Mouse (Mus musculus): ENCODE measurements around the gene Tmem33. TPM values are rescaled to one million over a fixed set of nuclear protein-coding genes. Genes with fewer than 3 reads are reported as not detected.

Gene Tmem33
- polyA plus RNA-seq, 1 experiment = 76.5 TPM

DNA sequence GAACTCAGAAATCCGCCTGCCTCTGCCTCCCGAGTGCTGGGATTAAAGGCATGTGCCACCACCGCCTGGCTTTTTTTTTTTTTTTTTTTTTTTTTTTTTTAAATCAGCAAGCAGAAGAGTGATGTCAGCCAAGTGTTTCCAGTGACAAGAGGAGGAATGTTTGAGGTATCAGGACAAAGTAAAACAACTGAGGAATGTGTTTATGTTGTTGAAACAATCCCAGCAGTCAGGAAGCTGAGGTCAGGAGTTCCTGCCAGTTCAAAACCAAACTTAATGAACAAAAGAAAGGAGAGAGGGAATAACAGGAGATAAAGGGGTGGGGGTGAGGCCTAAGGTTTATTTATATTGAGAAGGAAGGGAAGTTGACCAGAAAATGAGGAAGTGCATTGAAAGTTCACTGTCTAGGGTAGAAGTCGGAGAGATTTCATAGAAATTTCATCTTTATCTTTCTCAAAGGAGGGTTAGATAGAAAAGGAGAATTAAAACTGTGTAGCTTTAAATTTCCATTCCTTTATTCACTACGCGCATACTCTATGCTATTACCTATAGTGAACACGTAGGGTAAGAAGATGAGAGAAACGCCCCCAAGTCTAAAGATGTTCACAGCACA lies 41.5 kb downstream of the Tmem33 start:
- Histone ChIP-seq H3K9ac (ENCODE audit: low read depth, poor library complexity, severe bottlenecking) (no peak overlapping the region), H3K4me1 (ENCODE audit: control insufficient read depth, insufficient read depth, low read length) (peaks cover 2% of the 10 kb centered on the region), H3K36me3 (ENCODE audit: control insufficient read depth, insufficient read depth, low read length, poor library complexity, severe bottlenecking) (no peaks in the 10 kb centered on the region), H3K27me3 (ENCODE audit: control insufficient read depth, insufficient read depth, low read length, poor library complexity, severe bottlenecking) (no peaks in the 10 kb centered on the region), H3K27ac (ENCODE audit: insufficient read depth, low read length) (peak overlapping the region; percentile 36; the same call in 1 of the 2 replicates), H3K4me3 (ENCODE audit: low read depth, low read length) (no peak overlapping the region), H3K9me3 (replicated peaks; ENCODE audit: control insufficient read depth, insufficient read depth, low read length, poor library complexity, severe bottlenecking) (no peaks in the 10 kb centered on the region)
- TF ChIP-seq CTCF (IDR thresholded peaks at IDR 0.05; ENCODE audit: low read depth, low read length) = no peak
- no peak for TF ChIP-seq EP300 (IDR thresholded peaks at IDR 0.05; ENCODE audit: insufficient read depth, low read depth, low read length)
- no peak for TF ChIP-seq POLR2A (IDR thresholded peaks at IDR 0.05; ENCODE audit: insufficient read depth, low read length)

DNA sequence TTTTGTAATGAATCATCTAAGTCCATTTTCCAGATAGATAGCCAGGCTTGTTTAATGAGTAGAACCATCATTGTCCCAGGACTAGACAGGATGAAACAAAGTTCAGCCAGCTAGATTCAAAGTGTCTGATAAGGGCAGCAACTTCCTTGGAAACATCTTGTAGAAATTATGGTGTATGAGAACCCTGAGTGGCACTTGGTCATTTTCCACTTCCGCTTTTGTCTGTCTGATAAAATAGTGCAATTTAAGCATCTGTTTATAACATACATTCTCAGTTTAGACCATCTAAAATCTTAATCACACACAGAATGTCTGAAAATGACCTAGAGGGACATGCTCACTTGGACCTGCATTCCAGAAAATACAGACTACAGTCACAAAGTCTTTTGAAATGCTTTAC lies 43.5 kb downstream of the Tmem33 start:
- Histone ChIP-seq H3K27me3 (ENCODE audit: control insufficient read depth, insufficient read depth, low read length, poor library complexity, severe bottlenecking) (no peaks in the 10 kb centered on the region), H3K36me3 (ENCODE audit: control insufficient read depth, insufficient read depth, low read length, poor library complexity, severe bottlenecking) (no peaks in the 10 kb centered on the region), H3K4me1 (ENCODE audit: control insufficient read depth, insufficient read depth, low read length) (peaks cover 2% of the 10 kb centered on the region), H3K9ac (ENCODE audit: low read depth, poor library complexity, severe bottlenecking) (no peak overlapping the region), H3K9me3 (replicated peaks; ENCODE audit: control insufficient read depth, insufficient read depth, low read length, poor library complexity, severe bottlenecking) (no peaks in the 10 kb centered on the region), H3K4me3 (ENCODE audit: low read depth, low read length) (no peak overlapping the region), H3K27ac (ENCODE audit: insufficient read depth, low read length) (no peak overlapping the region)
- no peak for TF ChIP-seq POLR2A (IDR thresholded peaks at IDR 0.05; ENCODE audit: insufficient read depth, low read length)
- TF ChIP-seq EP300 (IDR thresholded peaks at IDR 0.05; ENCODE audit: insufficient read depth, low read depth, low read length) = no peak

DNA sequence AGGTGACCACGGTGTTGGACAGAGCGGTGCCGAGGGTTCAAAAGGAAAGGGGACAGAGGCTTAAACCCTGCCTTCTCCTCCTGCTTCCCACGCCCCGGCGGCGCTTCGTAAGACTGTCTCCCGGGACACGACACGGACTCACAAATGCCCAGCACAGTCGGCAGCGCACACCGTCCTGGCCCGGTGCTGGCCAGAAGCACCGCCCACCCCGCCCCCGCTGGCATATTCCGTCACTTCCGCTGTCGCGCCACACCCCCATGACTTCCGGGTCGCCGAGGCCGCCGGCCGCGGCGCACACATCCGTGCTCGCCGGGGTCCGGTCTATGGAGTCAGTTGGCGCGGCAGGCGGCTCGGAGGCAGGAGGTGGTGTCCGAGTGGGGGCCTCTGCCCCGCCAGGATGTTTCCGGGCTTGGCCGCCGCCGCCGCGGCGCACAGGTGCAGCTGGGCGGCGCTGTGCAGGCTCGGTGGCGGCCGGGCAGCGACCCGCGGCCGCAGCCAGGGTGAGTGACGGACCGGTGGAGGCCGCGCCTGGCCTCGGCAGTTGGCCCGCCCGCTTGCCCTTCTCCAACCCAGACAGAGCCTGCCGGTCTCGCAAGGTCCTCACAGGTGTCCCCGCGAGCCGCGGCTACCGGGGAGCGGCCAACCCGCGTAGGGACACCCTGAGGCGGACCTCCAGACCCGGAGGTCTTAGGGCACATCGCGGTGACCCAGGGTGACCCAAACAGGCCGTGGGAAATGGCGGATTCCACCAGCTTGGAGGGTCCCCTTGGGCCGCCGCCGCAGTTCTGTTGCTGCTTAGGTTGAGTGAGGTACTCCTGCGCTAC lies 46.5 kb downstream of the Tmem33 start, which contains the start of gene Slc30a9:
Gene Slc30a9 (plus strand): TSS at position 258 of the 824 bp plus-strand sequence.
- no peaks in the 10 kb centered on the region for H3K9me3 ChIP-seq (replicated peaks; ENCODE audit: control insufficient read depth, insufficient read depth, low read length, poor library complexity, severe bottlenecking)
- H3K9ac ChIP-seq (ENCODE audit: low read depth, poor library complexity, severe bottlenecking) = peak within 1 kb of the TSS; percentile 94
- peaks cover 1% of the 10 kb centered on the region for H3K4me1 ChIP-seq (ENCODE audit: control insufficient read depth, insufficient read depth, low read length)
- TF ChIP-seq EP300 (IDR thresholded peaks at IDR 0.05; ENCODE audit: insufficient read depth, low read depth, low read length) (0 out of 2 replicates have a peak, but pooled peaks have one; percentile 10), POLR2A (IDR thresholded peaks at IDR 0.05; ENCODE audit: insufficient read depth, low read length) (peak; percentile 96), CTCF (IDR thresholded peaks at IDR 0.05; ENCODE audit: low read depth, low read length) (no peak)
- H3K27me3 ChIP-seq (ENCODE audit: control insufficient read depth, insufficient read depth, low read length, poor library complexity, severe bottlenecking) = no peaks in the 10 kb centered on the region
- peak within 1 kb of the TSS; percentile 99 for H3K4me3 ChIP-seq (ENCODE audit: low read depth, low read length)
- H3K36me3 ChIP-seq (ENCODE audit: control insufficient read depth, insufficient read depth, low read length, poor library complexity, severe bottlenecking) = 0 out of 2 replicates have a peak, but pooled peaks cover 2% of the 10 kb centered on the region
- H3K27ac ChIP-seq (ENCODE audit: insufficient read depth, low read length) = no peak within 1 kb of the TSS; the same call in 1 of the 2 replicates

DNA sequence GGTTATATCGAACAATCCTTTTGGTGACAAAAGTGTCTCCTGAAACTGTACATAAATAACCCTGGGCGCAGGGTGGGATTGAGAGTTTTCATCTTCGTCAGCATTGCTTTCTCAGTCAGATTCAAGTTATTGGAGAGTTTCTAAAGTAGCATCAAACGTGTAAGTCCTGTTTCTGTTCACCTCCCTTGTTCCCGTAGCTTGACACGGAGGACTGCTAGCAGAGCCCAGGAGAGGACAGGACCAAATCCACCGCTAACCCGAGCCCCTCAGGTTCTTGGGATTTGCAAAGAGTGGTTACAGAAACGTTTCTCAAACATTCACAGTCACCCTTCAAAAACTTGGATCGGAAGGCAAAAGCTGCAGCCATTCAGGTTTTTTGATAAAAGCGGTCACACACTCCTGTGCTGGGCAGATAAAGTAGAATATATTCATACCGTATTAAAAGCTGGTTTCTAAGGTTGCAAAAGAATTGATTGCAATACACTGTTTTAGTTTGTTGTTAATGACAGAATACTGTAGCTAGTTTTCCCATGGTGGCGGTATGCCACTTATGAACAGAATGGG lies 47.4 kb downstream of the Tmem33 start:
- no peaks in the 10 kb centered on the region for H3K27me3 ChIP-seq (ENCODE audit: control insufficient read depth, insufficient read depth, low read length, poor library complexity, severe bottlenecking)
- 0 out of 2 replicates have a peak, but pooled peaks cover 2% of the 10 kb centered on the region for H3K36me3 ChIP-seq (ENCODE audit: control insufficient read depth, insufficient read depth, low read length, poor library complexity, severe bottlenecking)
- H3K9me3 ChIP-seq (replicated peaks; ENCODE audit: control insufficient read depth, insufficient read depth, low read length, poor library complexity, severe bottlenecking) = no peaks in the 10 kb centered on the region
- H3K27ac ChIP-seq (ENCODE audit: insufficient read depth, low read length) = no peak overlapping the region
- H3K4me3 ChIP-seq (ENCODE audit: low read depth, low read length) = peak overlapping the region; percentile 86
- H3K4me1 ChIP-seq (ENCODE audit: control insufficient read depth, insufficient read depth, low read length) = peaks cover 1% of the 10 kb centered on the region
- peak overlapping the region; percentile 94 for H3K9ac ChIP-seq (ENCODE audit: low read depth, poor library complexity, severe bottlenecking)
- TF ChIP-seq CTCF (IDR thresholded peaks at IDR 0.05; ENCODE audit: low read depth, low read length) (no peak), EP300 (IDR thresholded peaks at IDR 0.05; ENCODE audit: insufficient read depth, low read depth, low read length) (no peak), POLR2A (IDR thresholded peaks at IDR 0.05; ENCODE audit: insufficient read depth, low read length) (no peak)

DNA sequence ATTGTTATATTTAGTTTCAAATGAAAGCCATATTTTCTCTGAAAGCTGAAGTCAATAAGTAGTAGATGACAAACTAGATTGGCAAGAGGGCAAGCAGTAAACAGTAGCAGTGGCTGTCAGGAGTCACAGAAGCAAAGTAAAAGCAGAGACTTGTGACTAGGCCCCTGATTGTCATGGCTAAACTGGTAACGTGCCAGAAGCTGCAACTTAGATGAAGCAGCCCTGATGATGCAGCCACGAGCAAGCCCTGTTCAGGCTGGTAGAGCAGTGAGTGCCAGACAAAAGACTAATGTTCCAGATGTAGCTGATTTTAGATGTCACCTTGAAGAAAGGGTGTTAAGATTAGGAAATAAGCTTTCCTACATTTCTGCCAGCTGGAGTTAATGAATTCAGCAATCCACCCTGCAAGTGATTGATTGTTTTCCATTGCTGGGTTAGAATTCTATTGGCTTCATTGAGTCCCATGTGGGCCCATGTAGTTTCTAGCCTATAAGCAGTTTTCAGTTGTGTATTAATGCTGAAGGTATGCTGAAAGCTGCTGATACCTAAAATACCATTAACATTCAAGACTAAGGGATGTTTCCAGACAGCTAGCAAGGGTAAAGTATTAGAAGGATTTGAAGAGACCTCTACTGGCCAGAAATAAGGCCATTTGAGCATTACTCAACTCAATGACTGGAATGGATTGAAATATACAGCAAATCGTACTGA lies 51.6 kb downstream of the Tmem33 start:
- TF ChIP-seq EP300 (IDR thresholded peaks at IDR 0.05; ENCODE audit: insufficient read depth, low read depth, low read length) (no peak), CTCF (IDR thresholded peaks at IDR 0.05; ENCODE audit: low read depth, low read length) (no peak), POLR2A (IDR thresholded peaks at IDR 0.05; ENCODE audit: insufficient read depth, low read length) (no peak)
- H3K9ac ChIP-seq (ENCODE audit: low read depth, poor library complexity, severe bottlenecking) = no peak overlapping the region
- peaks cover 1% of the 10 kb centered on the region for H3K4me1 ChIP-seq (ENCODE audit: control insufficient read depth, insufficient read depth, low read length)
- H3K36me3 ChIP-seq (ENCODE audit: control insufficient read depth, insufficient read depth, low read length, poor library complexity, severe bottlenecking) = 0 out of 2 replicates have a peak, but pooled peaks cover 2% of the 10 kb centered on the region
- no peaks in the 10 kb centered on the region for H3K27me3 ChIP-seq (ENCODE audit: control insufficient read depth, insufficient read depth, low read length, poor library complexity, severe bottlenecking)
- H3K27ac ChIP-seq (ENCODE audit: insufficient read depth, low read length) = no peak overlapping the region
- H3K9me3 ChIP-seq (replicated peaks; ENCODE audit: control insufficient read depth, insufficient read depth, low read length, poor library complexity, severe bottlenecking) = no peaks in the 10 kb centered on the region
- no peak overlapping the region for H3K4me3 ChIP-seq (ENCODE audit: low read depth, low read length)

Measured in ES-Bruce4 (cell line).